Comparison of ENCODE assay signal across 8 mouse cellular contexts in the genomic region with DNA sequence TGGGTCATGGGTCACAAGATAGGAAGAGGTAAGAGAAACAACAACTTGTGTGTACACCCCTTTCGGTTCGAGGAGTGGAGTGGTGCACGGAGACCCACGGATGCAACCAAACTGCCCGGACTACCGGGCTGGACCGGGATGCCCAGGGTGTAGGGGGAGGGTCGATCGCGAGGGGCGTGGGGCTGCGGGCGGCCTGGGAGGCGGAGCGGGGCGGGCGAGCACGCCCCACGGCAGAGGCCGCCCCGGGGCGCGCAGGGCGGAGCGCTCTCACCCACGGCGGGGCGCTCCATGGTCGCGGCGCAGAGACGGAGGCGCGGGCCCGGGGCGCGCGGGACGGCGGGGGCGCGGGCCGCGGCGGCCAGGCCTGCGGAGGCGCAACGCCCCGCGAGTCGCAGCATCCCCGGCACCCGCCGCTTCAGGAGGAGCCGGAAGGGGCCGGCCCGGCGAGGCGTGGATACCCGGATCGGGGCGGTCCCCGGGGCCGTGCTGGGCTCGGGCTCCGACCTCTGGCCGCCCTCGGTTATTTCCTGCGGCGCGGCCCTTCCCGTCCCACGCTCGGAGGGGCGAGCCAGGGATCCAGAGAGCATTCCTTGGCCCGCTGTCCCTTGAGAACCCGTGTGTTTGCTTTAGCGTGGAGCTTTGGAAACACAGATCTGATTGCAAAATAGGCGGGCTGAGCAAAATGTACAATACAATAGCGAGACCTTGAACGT. TPM values are rescaled to one million over a fixed set of nuclear protein-coding genes. Genes with fewer than 3 reads are reported as not detected.
DNase-seq lines count a peak whose midpoint lies in the region; ATAC-seq and TF ChIP-seq lines count a peak whose summit lies in the region.

No protein-coding gene starts in this region.

- no peaks in the 10 kb centered on the region for H3K36me3 ChIP-seq in forebrain, embryonic 12.5 days (replicated peaks)
- H3K36me3 ChIP-seq in heart, embryonic 16.5 days (ENCODE audit: control insufficient read depth, insufficient read depth) = no peaks in the 10 kb centered on the region
- H3K36me3 ChIP-seq in liver, embryonic 16.5 days (ENCODE audit: control insufficient read depth, insufficient read depth) = no peaks in the 10 kb centered on the region
- H3K36me3 ChIP-seq in neural tube, embryonic 12.5 days = no peaks in the 10 kb centered on the region
- no peaks in the 10 kb centered on the region for H3K36me3 ChIP-seq in stomach, postnatal 0 days (ENCODE audit: control insufficient read depth, insufficient read depth, low read length)

- peak; percentile 39 to 40 for DNase-seq in CD8-positive naive resting alpha-beta T cell, adult 2 months (ENCODE audit: low read depth in 2 of 2, low spot score in 2 of 2)
- peak; percentile 92 to 95 for DNase-seq in kidney, postnatal 36 days
- peak; percentile 90 for DNase-seq in stomach, postnatal 0 days (ENCODE audit: low spot score)

- peak; percentile 94 for ATAC-seq in cerebellum, adult (ENCODE audit: insufficient number of reproducible peaks, low FRiP score, low TSS enrichment)
- ATAC-seq in forebrain, embryonic 12.5 days (ENCODE audit: low FRiP score) = peak; percentile 93
- ATAC-seq in heart, embryonic 16.5 days (replicated peaks; ENCODE audit: extremely low read depth, insufficient read depth, low FRiP score) = peak; percentile 98
- peak; percentile 72 for ATAC-seq in liver, embryonic 16.5 days (ENCODE audit: low read depth)
- ATAC-seq in neural tube, embryonic 12.5 days (ENCODE audit: low FRiP score, low read depth) = peak; percentile 94
- peak; percentile 98 for ATAC-seq in stomach, postnatal 0 days (ENCODE audit: low FRiP score, low TSS enrichment)

- no peaks in the 10 kb centered on the region for H3K27me3 ChIP-seq in forebrain, embryonic 12.5 days
- no peaks in the 10 kb centered on the region for H3K27me3 ChIP-seq in heart, embryonic 16.5 days (ENCODE audit: control insufficient read depth, insufficient read depth, low read length)
- H3K27me3 ChIP-seq in liver, embryonic 16.5 days (ENCODE audit: control insufficient read depth, insufficient read depth, low read depth, low read length) = no peaks in the 10 kb centered on the region
- no peaks in the 10 kb centered on the region for H3K27me3 ChIP-seq in neural tube, embryonic 12.5 days (replicated peaks)
- no peaks in the 10 kb centered on the region for H3K27me3 ChIP-seq in stomach, postnatal 0 days (ENCODE audit: control insufficient read depth, insufficient read depth, low read length)

- peak overlapping the region; percentile 69 for H3K4me2 ChIP-seq in forebrain, embryonic 12.5 days
- H3K4me2 ChIP-seq in heart, embryonic 16.5 days (ENCODE audit: low read depth, low read length) = peak overlapping the region; percentile 73
- H3K4me2 ChIP-seq in liver, embryonic 16.5 days (ENCODE audit: low read depth, low read length) = peak overlapping the region; percentile 79
- H3K4me2 ChIP-seq in neural tube, embryonic 12.5 days (replicated peaks) = peak overlapping the region; percentile 71
- H3K4me2 ChIP-seq in stomach, postnatal 0 days (replicated peaks; ENCODE audit: low read depth) = peak overlapping the region; percentile 69

- peaks cover 10% of the 10 kb centered on the region; the same call in 1 of the 2 replicates for H3K4me1 ChIP-seq in forebrain, embryonic 12.5 days
- peaks cover 15% of the 10 kb centered on the region for H3K4me1 ChIP-seq in heart, embryonic 16.5 days (ENCODE audit: control insufficient read depth, insufficient read depth, low read length)
- H3K4me1 ChIP-seq in liver, embryonic 16.5 days (ENCODE audit: control insufficient read depth, low read depth, low read length) = peaks cover 34% of the 10 kb centered on the region
- H3K4me1 ChIP-seq in neural tube, embryonic 12.5 days = peaks cover 7% of the 10 kb centered on the region
- H3K4me1 ChIP-seq in stomach, postnatal 0 days (replicated peaks; ENCODE audit: control insufficient read depth, insufficient read depth) = 0 out of 2 replicates have a peak, but pooled peaks cover 3% of the 10 kb centered on the region

- no peaks in the 10 kb centered on the region for H3K9me3 ChIP-seq in forebrain, embryonic 12.5 days
- H3K9me3 ChIP-seq in heart, embryonic 16.5 days (replicated peaks; ENCODE audit: control insufficient read depth, low read length) = no peaks in the 10 kb centered on the region
- no peaks in the 10 kb centered on the region for H3K9me3 ChIP-seq in liver, embryonic 16.5 days (replicated peaks; ENCODE audit: control insufficient read depth, low read length)
- H3K9me3 ChIP-seq in neural tube, embryonic 12.5 days = no peaks in the 10 kb centered on the region
- no peaks in the 10 kb centered on the region for H3K9me3 ChIP-seq in stomach, postnatal 0 days (ENCODE audit: control insufficient read depth, low read length)

- peak overlapping the region; percentile 64 for H3K4me3 ChIP-seq in forebrain, embryonic 12.5 days (replicated peaks)
- H3K4me3 ChIP-seq in heart, embryonic 16.5 days (ENCODE audit: low read length) = peak overlapping the region; percentile 74
- peak overlapping the region; percentile 81 for H3K4me3 ChIP-seq in liver, embryonic 16.5 days (ENCODE audit: low read depth, low read length)
- peak overlapping the region; percentile 64 for H3K4me3 ChIP-seq in neural tube, embryonic 12.5 days
- peak overlapping the region; percentile 61 for H3K4me3 ChIP-seq in stomach, postnatal 0 days (ENCODE audit: low read depth, low read length)

- TF ChIP-seq EP300 in stomach, postnatal 0 days (optimal IDR thresholded peaks at IDR 0.05) = no peak

- TF ChIP-seq CTCF in stomach, postnatal 0 days (IDR thresholded peaks at IDR 0.05; ENCODE audit: low read depth) = peak; percentile 29; the same call in 1 of the 2 replicates

- H3K9ac ChIP-seq in forebrain, embryonic 12.5 days = peak overlapping the region; percentile 81
- peak overlapping the region; percentile 78 for H3K9ac ChIP-seq in heart, embryonic 16.5 days (ENCODE audit: low read length)
- H3K9ac ChIP-seq in liver, embryonic 16.5 days (ENCODE audit: low read depth, low read length) = peak overlapping the region; percentile 84
- peak overlapping the region; percentile 78 for H3K9ac ChIP-seq in neural tube, embryonic 12.5 days
- H3K9ac ChIP-seq in stomach, postnatal 0 days (ENCODE audit: low read length) = peak overlapping the region; percentile 84

- WGBS in forebrain, embryonic 12.5 days = 0% methylated on average over 55 of the region's 81 CpGs
- under 1% methylated on average over 69 of the region's 81 CpGs for WGBS in heart, embryonic 16.5 days
- WGBS in liver, embryonic 16.5 days (ENCODE audit: insufficient replicate concordance) = under 1% methylated on average over 66 of the region's 81 CpGs
- WGBS in neural tube, embryonic 12.5 days = under 1% methylated on average over 81 of the region's 81 CpGs
- WGBS in stomach, postnatal 0 days = under 1% methylated on average over 62 of the region's 81 CpGs

- peak overlapping the region; percentile 84 for H3K27ac ChIP-seq in forebrain, embryonic 12.5 days
- peak overlapping the region; percentile 94 for H3K27ac ChIP-seq in heart, embryonic 16.5 days (ENCODE audit: low read length)
- H3K27ac ChIP-seq in liver, embryonic 16.5 days (ENCODE audit: low read length) = peak overlapping the region; percentile 93
- H3K27ac ChIP-seq in neural tube, embryonic 12.5 days = peak overlapping the region; percentile 67
- H3K27ac ChIP-seq in stomach, postnatal 0 days (replicated peaks) = peak overlapping the region; percentile 97

RNA-seq across cellular contexts. Expression of a gene that starts 10.9 kb away (rescaled TPM):
- polyA plus RNA-seq in forebrain, embryonic 12.5 days (2016; fragmentation: Nextera tagmentation; extraction: Ambion mirVana) = 16.1 and 20.7 TPM in 2 replicates
- 23.9 and 26.9 TPM in 2 replicates for polyA plus RNA-seq in heart, embryonic 16.5 days (2015; fragmentation: Nextera tagmentation; extraction: Ambion mirVana)
- 19.0 and 20.3 TPM in 2 replicates for polyA plus RNA-seq in liver, embryonic 16.5 days (2015; fragmentation: Nextera tagmentation; extraction: Ambion mirVana)
- polyA plus RNA-seq in neural tube, embryonic 12.5 days (2016; fragmentation: Nextera tagmentation; extraction: Ambion mirVana) = 24.0 and 24.7 TPM in 2 replicates
- polyA plus RNA-seq in stomach, postnatal 0 days (2015; fragmentation: Nextera tagmentation; extraction: Ambion mirVana) = 21.5 and 23.1 TPM in 2 replicates

Comparison
In these comparisons a context has a peak if more than half of its experiments do, and no peak if none do; other contexts are left out.
1. Peak in every context shown above with its lines: DNase-seq, ATAC-seq, H3K4me3 ChIP-seq and H3K27ac ChIP-seq.
2. DNase-seq: peak in every context shown above with its lines; median percentile 94 in kidney, postnatal 36 days; 90 in stomach, postnatal 0 days; 40 in CD8-positive naive resting alpha-beta T cell, adult 2 months.